Mouse (Mus musculus): ENCODE measurements around the gene Tshz2. TPM values are rescaled to one million over a fixed set of nuclear protein-coding genes. Genes with fewer than 3 reads are reported as not detected.
A peak's percentile ranks its signal among the peaks of the same experiment; 100 is the strongest.
"Not testable (repeated sequence)": the region's sequence is repeated elsewhere in the genome, so short reads cannot be mapped to it uniquely, and the experiment has no call there.

Gene Tshz2
- polyA plus RNA-seq (2014; fragmentation: Nextera tagmentation; extraction: Ambion mirVana) = 5.9 and 7.2 TPM in 2 replicates

DNA sequence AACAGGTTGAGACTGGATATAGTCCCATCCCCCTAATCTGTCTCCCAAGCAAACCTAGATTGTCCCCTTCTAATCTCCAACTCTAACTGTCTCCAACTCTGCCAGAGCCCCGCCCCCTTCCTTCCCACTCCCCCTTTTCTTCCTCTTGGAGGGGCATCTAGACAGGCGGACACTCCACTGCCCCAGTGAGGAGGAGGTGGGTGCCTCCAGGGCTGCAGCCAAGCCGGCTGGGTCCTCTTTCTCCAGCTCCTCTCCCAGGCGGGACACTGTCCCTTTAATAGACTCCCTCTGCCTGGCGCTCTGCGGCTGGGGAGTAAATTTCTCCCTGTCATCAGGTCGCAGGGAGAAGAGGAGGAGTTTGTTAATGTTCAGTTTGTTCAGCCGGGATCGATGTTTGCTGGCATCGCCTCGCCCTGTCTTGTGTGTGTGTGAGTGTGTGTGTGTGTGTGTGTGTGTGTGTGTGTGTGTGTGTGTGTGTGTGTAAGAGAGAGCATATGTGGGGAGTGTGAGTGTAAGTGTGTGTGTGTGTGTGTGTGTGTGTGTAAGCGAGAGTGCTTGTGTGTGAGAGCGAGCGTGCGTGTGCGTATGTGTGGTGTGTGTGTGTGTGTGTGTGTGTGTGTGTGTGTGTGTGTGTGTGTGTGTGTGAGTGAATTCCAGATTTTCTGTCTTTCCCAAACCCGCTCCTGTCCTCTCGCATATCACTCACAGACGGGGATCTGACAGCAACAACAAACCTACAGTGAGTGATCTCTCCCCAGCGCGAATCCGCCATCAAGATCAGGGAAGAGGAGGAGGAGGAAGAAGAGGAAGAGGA is at the start of gene Tshz2:
Gene Tshz2, plus strand, starts transcription at position 676 of the 814 bp plus-strand sequence.
- H3K4me1 ChIP-seq (ENCODE audit: control insufficient read depth, insufficient read depth, low read length) = peaks cover 19% of the 10 kb centered on the region
- ATAC-seq (ENCODE audit: insufficient number of reproducible peaks, low FRiP score, low TSS enrichment, low read depth) = peak; percentile 75

DNA sequence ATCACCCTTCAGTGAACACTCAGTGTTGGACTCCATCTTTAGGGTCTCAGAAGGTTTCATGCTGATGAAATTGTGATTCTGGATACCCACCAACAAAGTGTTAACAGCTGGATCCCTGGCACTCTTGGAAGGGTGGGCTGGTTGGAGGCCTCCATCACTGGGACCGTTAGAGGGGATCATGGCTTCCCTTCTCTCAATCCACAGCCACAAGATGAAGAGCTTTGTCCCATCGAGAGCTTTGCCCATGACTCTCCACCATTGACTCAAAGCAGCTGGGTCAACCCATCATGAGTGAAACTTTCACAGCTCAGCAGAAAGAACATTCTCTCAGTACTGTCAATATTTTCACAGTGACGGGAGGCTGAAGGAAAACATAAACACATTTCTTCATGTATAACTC is 49.3 kb upstream of the Tshz2 start:
- Histone ChIP-seq H3K27me3 (ENCODE audit: control insufficient read depth, insufficient read depth, low read length) (no peaks in the 10 kb centered on the region), H3K36me3 (ENCODE audit: control insufficient read depth, insufficient read depth, low read length) (no peaks in the 10 kb centered on the region), H3K4me3 (ENCODE audit: low read depth, low read length) (no peak overlapping the region), H3K4me2 (ENCODE audit: low read depth, severe bottlenecking) (no peak overlapping the region), H3K27ac (replicated peaks; ENCODE audit: low read depth, low read length) (no peak overlapping the region), H3K9ac (ENCODE audit: low read length) (no peak overlapping the region), H3K9me3 (ENCODE audit: control insufficient read depth, low read length) (no peaks in the 10 kb centered on the region), H3K4me1 (ENCODE audit: control insufficient read depth, insufficient read depth, low read length) (no peaks in the 10 kb centered on the region)
- WGBS = 84% methylated on average over 3 of the region's 3 CpGs
- ATAC-seq (ENCODE audit: insufficient number of reproducible peaks, low FRiP score, low TSS enrichment, low read depth) (no peak), DNase-seq (ENCODE audit: low spot score) (no peak)

More for the DNA sequence above, at the start of gene Tshz2:
- Histone ChIP-seq H3K4me3 (ENCODE audit: low read depth, low read length) (peak within 1 kb of the TSS; percentile 79), H3K9ac (ENCODE audit: low read length) (peak within 1 kb of the TSS; percentile 94), H3K4me2 (ENCODE audit: low read depth, severe bottlenecking) (peak within 1 kb of the TSS; percentile 94), H3K9me3 (ENCODE audit: control insufficient read depth, low read length) (no peaks in the 10 kb centered on the region), H3K27ac (replicated peaks; ENCODE audit: low read depth, low read length) (peak within 1 kb of the TSS; percentile 68; the same call in 1 of the 2 replicates), H3K36me3 (ENCODE audit: control insufficient read depth, insufficient read depth, low read length) (no peaks in the 10 kb centered on the region), H3K27me3 (ENCODE audit: control insufficient read depth, insufficient read depth, low read length) (no peaks in the 10 kb centered on the region)
- peak; percentile 77 for DNase-seq (ENCODE audit: low spot score)
- WGBS = under 1% methylated on average over 22 of the region's 22 CpGs

DNA sequence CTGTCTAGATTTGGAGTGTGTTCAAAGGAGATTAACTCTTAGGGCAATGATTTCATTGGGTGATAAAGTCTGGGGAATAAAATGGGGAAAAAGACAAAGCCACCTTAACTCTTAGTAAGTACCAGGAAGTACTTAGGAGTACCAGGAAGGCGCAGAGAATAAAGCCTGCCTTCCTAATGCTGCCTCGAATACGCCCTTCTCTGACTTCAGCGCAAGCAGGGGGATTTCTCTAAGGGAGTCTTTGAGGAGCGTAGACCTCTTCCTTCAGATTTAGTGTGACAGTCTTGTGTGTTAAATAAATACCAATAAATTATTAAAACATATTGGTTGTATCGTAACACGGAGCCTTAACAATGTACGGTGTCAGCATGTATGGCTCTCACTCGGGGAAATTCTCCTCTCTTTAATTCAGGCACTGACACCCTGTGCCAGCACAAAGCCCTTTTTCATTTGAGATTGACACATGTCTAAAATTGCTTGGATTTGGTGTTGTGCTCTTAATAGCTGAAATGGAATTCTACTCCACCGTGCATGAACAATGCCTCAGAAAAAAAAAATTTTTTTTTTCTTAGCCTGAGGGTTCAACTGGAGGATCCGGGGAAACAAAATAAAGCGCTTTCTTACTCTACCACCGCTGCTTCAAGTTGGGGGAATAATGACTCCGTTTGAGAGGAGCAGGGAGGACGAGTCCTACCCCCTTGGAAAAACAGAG is 47.9 kb upstream of the Tshz2 start:
- no peaks in the 10 kb centered on the region for H3K27me3 ChIP-seq (ENCODE audit: control insufficient read depth, insufficient read depth, low read length)
- H3K4me2 ChIP-seq (ENCODE audit: low read depth, severe bottlenecking) = no peak overlapping the region
- H3K36me3 ChIP-seq (ENCODE audit: control insufficient read depth, insufficient read depth, low read length) = no peaks in the 10 kb centered on the region

DNA sequence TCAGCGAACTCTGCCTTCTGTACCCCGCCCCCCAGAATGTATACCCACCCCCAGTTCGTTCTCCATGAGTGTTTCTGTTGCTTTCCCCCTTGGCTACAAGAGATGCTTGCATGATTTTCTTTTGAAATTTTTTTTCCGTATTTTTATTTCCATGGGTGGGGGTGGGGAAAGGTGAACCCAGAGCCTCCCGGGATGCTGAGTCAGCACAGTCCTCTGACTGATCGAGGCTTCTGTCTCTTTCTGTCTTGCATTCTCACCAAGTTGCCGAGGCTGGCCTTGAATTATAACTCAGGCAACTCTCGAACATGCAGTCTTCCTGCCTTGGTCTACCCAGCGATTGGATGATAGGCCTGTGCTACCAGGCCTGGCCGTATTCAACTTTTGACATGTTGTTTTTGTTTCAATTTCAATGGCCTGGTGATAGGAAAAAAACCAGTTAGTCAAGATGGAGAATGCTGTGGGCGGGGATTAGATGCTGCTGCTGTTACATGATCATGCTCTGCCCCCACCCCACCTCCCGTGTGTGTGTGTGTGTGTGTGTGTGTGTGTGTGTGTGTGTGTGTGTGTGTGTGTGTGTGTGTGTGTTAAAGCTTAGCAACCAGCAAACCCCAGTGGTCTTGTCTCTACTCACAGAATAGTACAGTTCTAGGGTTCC is 47.1 kb upstream of the Tshz2 start:
- Histone ChIP-seq H3K9ac (ENCODE audit: low read length) (no peak overlapping the region), H3K9me3 (ENCODE audit: control insufficient read depth, low read length) (no peaks in the 10 kb centered on the region), H3K36me3 (ENCODE audit: control insufficient read depth, insufficient read depth, low read length) (no peaks in the 10 kb centered on the region), H3K27me3 (ENCODE audit: control insufficient read depth, insufficient read depth, low read length) (no peaks in the 10 kb centered on the region), H3K27ac (replicated peaks; ENCODE audit: low read depth, low read length) (no peak overlapping the region), H3K4me3 (ENCODE audit: low read depth, low read length) (no peak overlapping the region), H3K4me2 (ENCODE audit: low read depth, severe bottlenecking) (no peak overlapping the region), H3K4me1 (ENCODE audit: control insufficient read depth, insufficient read depth, low read length) (no peaks in the 10 kb centered on the region)
- DNase-seq (ENCODE audit: low spot score) (no peak), ATAC-seq (ENCODE audit: insufficient number of reproducible peaks, low FRiP score, low TSS enrichment, low read depth) (no peak)
- WGBS = 86% methylated on average over 12 of the region's 12 CpGs

More for the DNA sequence above, 47.9 kb upstream of the Tshz2 start:
- 83% methylated on average over 15 of the region's 15 CpGs for WGBS
- no peak overlapping the region for H3K9ac ChIP-seq (ENCODE audit: low read length)
- H3K4me1 ChIP-seq (ENCODE audit: control insufficient read depth, insufficient read depth, low read length) = no peaks in the 10 kb centered on the region
- no peak overlapping the region for H3K4me3 ChIP-seq (ENCODE audit: low read depth, low read length)
- ATAC-seq (ENCODE audit: insufficient number of reproducible peaks, low FRiP score, low TSS enrichment, low read depth) (no peak), DNase-seq (ENCODE audit: low spot score) (no peak)
- H3K9me3 ChIP-seq (ENCODE audit: control insufficient read depth, low read length) = no peaks in the 10 kb centered on the region
- H3K27ac ChIP-seq (replicated peaks; ENCODE audit: low read depth, low read length) = no peak overlapping the region

DNA sequence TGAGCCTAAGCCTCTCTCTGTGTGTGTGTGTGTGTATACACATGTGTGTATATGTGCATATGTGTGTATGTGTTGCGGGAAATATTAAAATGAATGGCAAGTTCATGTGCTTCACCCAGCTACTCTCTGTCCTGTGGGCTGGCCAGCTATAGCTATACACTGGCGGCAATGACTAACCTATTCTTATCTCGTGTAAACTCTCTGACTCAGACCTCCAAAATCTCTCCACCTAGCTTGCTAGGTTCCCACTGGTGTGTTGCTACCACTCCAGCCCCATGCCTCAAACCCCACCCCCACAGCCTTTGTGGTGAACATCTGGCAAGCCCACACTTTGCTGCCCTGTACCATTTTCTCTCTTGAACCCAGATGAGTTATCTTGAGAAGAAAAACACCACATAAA is 46.1 kb upstream of the Tshz2 start:
- DNase-seq (ENCODE audit: low spot score) = no peak
- Histone ChIP-seq H3K27me3 (ENCODE audit: control insufficient read depth, insufficient read depth, low read length) (no peaks in the 10 kb centered on the region), H3K4me3 (ENCODE audit: low read depth, low read length) (no peak overlapping the region), H3K9me3 (ENCODE audit: control insufficient read depth, low read length) (no peaks in the 10 kb centered on the region), H3K4me2 (ENCODE audit: low read depth, severe bottlenecking) (no peak overlapping the region), H3K9ac (ENCODE audit: low read length) (no peak overlapping the region), H3K27ac (replicated peaks; ENCODE audit: low read depth, low read length) (no peak overlapping the region), H3K36me3 (ENCODE audit: control insufficient read depth, insufficient read depth, low read length) (no peaks in the 10 kb centered on the region), H3K4me1 (ENCODE audit: control insufficient read depth, insufficient read depth, low read length) (no peaks in the 10 kb centered on the region)
- 96% methylated on average over 3 of the region's 3 CpGs for WGBS
- ATAC-seq (ENCODE audit: insufficient number of reproducible peaks, low FRiP score, low TSS enrichment, low read depth) = no peak

DNA sequence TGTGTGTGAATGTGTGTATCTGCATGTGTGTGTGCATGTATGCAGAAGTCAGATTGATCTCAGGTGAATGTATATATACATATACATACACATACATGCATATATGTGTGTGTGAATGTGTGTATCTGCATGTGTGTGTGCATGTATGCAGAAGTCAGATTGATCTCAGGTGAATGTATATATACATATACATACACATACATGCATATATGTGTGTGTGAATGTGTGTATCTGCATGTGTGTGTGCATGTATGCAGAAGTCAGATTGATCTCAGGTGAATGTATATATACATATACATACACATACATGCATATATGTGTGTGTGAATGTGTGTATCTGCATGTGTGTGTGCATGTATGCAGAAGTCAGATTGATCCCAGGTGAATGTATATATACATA is 45.2 kb upstream of the Tshz2 start, which contains the start of gene Gm11011:
Gene Gm11011, minus strand, starts transcription at position 101 of the 400 bp plus-strand sequence.
- H3K27ac ChIP-seq (replicated peaks; ENCODE audit: low read depth, low read length); H3K4me3 ChIP-seq (ENCODE audit: low read depth, low read length); DNase-seq (ENCODE audit: low spot score); H3K9ac ChIP-seq (ENCODE audit: low read length); H3K9me3 ChIP-seq (ENCODE audit: control insufficient read depth, low read length); H3K27me3 ChIP-seq (ENCODE audit: control insufficient read depth, insufficient read depth, low read length); H3K4me1 ChIP-seq (ENCODE audit: control insufficient read depth, insufficient read depth, low read length); H3K36me3 ChIP-seq (ENCODE audit: control insufficient read depth, insufficient read depth, low read length); ATAC-seq (ENCODE audit: insufficient number of reproducible peaks, low FRiP score, low TSS enrichment, low read depth); H3K4me2 ChIP-seq (ENCODE audit: low read depth, severe bottlenecking): not testable (repeated sequence)

DNA sequence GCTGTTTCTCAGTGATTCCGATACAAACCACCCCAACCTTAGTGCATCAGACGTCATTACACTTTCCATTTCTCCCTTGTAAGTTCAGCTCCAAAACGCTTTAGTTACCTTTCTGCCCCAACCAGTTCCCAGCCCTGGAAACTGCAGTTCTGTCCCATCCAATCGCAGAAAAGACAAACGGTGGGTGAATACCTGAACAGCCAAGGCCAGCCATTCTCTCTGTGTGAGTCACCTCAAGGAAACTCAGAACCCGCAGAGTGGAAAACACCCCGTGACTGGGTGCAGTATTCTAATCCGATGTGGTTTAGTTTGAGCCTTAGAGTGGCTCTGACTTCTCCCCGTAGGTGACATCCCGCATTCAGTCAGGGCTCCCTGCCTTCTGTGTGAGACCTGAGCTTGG is 43.1 kb upstream of the Tshz2 start:
- WGBS = 93% methylated on average over 10 of the region's 10 CpGs
- H3K4me2 ChIP-seq (ENCODE audit: low read depth, severe bottlenecking) = no peak overlapping the region
- no peaks in the 10 kb centered on the region for H3K4me1 ChIP-seq (ENCODE audit: control insufficient read depth, insufficient read depth, low read length)
- no peaks in the 10 kb centered on the region for H3K36me3 ChIP-seq (ENCODE audit: control insufficient read depth, insufficient read depth, low read length)
- no peak overlapping the region for H3K27ac ChIP-seq (replicated peaks; ENCODE audit: low read depth, low read length)
- no peak overlapping the region for H3K4me3 ChIP-seq (ENCODE audit: low read depth, low read length)
- ATAC-seq (ENCODE audit: insufficient number of reproducible peaks, low FRiP score, low TSS enrichment, low read depth) = no peak
- DNase-seq (ENCODE audit: low spot score) = no peak
- no peaks in the 10 kb centered on the region for H3K9me3 ChIP-seq (ENCODE audit: control insufficient read depth, low read length)
- H3K9ac ChIP-seq (ENCODE audit: low read length) = no peak overlapping the region
- no peaks in the 10 kb centered on the region for H3K27me3 ChIP-seq (ENCODE audit: control insufficient read depth, insufficient read depth, low read length)

DNA sequence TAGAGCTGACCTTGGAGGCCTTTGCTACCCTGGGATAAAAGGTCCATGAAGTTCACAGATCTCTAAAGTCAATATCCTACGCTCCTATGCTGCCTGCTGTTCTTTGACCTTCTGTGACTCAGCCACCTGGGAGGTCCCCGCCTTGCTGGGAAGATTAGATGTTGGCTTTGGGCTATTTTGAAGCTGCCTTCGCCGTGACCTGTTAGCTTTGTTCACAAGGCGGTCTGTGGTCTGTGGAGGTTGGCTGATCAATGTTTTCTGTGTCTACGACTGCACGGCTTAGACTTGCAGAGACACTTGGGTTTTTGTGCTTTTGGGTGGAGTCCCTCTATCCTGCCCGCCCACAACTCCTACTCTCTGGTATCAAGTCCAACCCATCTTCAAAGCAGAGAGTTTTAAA is 42.4 kb upstream of the Tshz2 start:
- H3K4me3 ChIP-seq (ENCODE audit: low read depth, low read length) = no peak overlapping the region
- H3K27me3 ChIP-seq (ENCODE audit: control insufficient read depth, insufficient read depth, low read length) = no peaks in the 10 kb centered on the region
- WGBS = 78% methylated on average over 8 of the region's 8 CpGs
- no peaks in the 10 kb centered on the region for H3K9me3 ChIP-seq (ENCODE audit: control insufficient read depth, low read length)
- H3K4me1 ChIP-seq (ENCODE audit: control insufficient read depth, insufficient read depth, low read length) = no peaks in the 10 kb centered on the region
- no peak for DNase-seq (ENCODE audit: low spot score)
- no peak overlapping the region for H3K9ac ChIP-seq (ENCODE audit: low read length)
- no peak overlapping the region for H3K4me2 ChIP-seq (ENCODE audit: low read depth, severe bottlenecking)
- H3K27ac ChIP-seq (replicated peaks; ENCODE audit: low read depth, low read length) = no peak overlapping the region
- H3K36me3 ChIP-seq (ENCODE audit: control insufficient read depth, insufficient read depth, low read length) = no peaks in the 10 kb centered on the region
- no peak for ATAC-seq (ENCODE audit: insufficient number of reproducible peaks, low FRiP score, low TSS enrichment, low read depth)
